12 mouse cellular contexts compared by ENCODE assay signal in genomic region chr6:18373652-18374051, GRCm38 (mm10).
"Had no signal": no experiment of that assay in that cellular context is flagged by ENCODE, and none has a peak within 500 bp of the region (broad histone marks: within the 10 kb centered on the region; RNA-seq: fewer than 3 reads in every experiment).

No protein-coding gene starts in this region.

- H3K9me3 ChIP-seq: limb, embryonic 12.5 days; limb, embryonic 15.5 days; midbrain, embryonic 12.5 days; midbrain, embryonic 15.5 days; neural tube, embryonic 12.5 days; neural tube, embryonic 15.5 days had no signal

- H3K4me2 ChIP-seq: limb, embryonic 12.5 days; limb, embryonic 15.5 days; liver, embryonic 11.5 days; lung, embryonic 14.5 days; midbrain, embryonic 12.5 days; midbrain, embryonic 15.5 days; neural tube, embryonic 12.5 days; neural tube, embryonic 15.5 days had no signal

- H3K27ac ChIP-seq: limb, embryonic 12.5 days; limb, embryonic 15.5 days; liver, embryonic 14.5 days; macrophage; midbrain, embryonic 12.5 days; midbrain, embryonic 15.5 days; neural tube, embryonic 12.5 days; neural tube, embryonic 15.5 days; stomach, postnatal 0 days had no signal

- H3K36me3 ChIP-seq: midbrain, embryonic 12.5 days; neural tube, embryonic 12.5 days had no signal

- H3K4me1 ChIP-seq: limb, embryonic 12.5 days; limb, embryonic 15.5 days; midbrain, embryonic 12.5 days; midbrain, embryonic 15.5 days; neural tube, embryonic 12.5 days; neural tube, embryonic 15.5 days had no signal

- H3K9ac ChIP-seq: limb, embryonic 12.5 days; limb, embryonic 15.5 days; liver, embryonic 14.5 days; liver, postnatal 0 days; lung, embryonic 14.5 days; midbrain, embryonic 12.5 days; midbrain, embryonic 15.5 days; neural tube, embryonic 12.5 days; neural tube, embryonic 15.5 days had no signal

- H3K27me3 ChIP-seq: limb, embryonic 12.5 days; limb, embryonic 15.5 days; midbrain, embryonic 12.5 days; midbrain, embryonic 15.5 days; neural tube, embryonic 12.5 days; neural tube, embryonic 15.5 days had no signal

- H3K4me3 ChIP-seq: limb, embryonic 12.5 days; limb, embryonic 15.5 days; midbrain, embryonic 12.5 days; midbrain, embryonic 15.5 days; neural tube, embryonic 12.5 days; neural tube, embryonic 15.5 days had no signal
